Mouse (Mus musculus) CH12.LX (cell line): ENCODE results near the gene Vtcn1. TPM values are rescaled to one million over a fixed set of nuclear protein-coding genes. Genes with fewer than 3 reads are reported as not detected.

Source experiments
- DNase-seq: peaks from one replicate; pipeline ENCODE4 v3.0.0-alpha.2; 2013; ENCODE audit errors: extremely low read depth
- H3K27ac ChIP-seq: 2 replicates; pipeline ENCODE4 v1.5.1; 2012; ENCODE audit warnings: low read depth, mild to moderate bottlenecking, control low read depth, moderate library complexity; ENCODE audit not compliant: insufficient read depth
- H3K27me3 ChIP-seq: replicated peaks from 2 replicates; pipeline ENCODE3; 2012; ENCODE audit warnings: inconsistent platforms
- H3K36me3 ChIP-seq, 2 experiments: replicated peaks in 1 of 2; 2 replicates each; pipeline versions ENCODE3 to v1.6.1; 2012; ENCODE audit warnings: inconsistent platforms in 1 of 2, low read length in 1 of 2, mild to moderate bottlenecking in 1 of 2, mixed read lengths in 1 of 2, moderate library complexity in 1 of 2; ENCODE audit not compliant: control insufficient read depth in 1 of 2, insufficient read depth in 1 of 2
- H3K4me1 ChIP-seq, 2 experiments: 2 replicates each; pipeline ENCODE4 v1.6.1; 2012; ENCODE audit warnings: inconsistent platforms in 1 of 2, moderate library complexity in 1 of 2; ENCODE audit not compliant: insufficient read depth in 2 of 2, control insufficient read depth in 1 of 2
- H3K4me2 ChIP-seq: 2 replicates; pipeline ENCODE4 v1.6.1; 2012; ENCODE audit warnings: low read depth, mild to moderate bottlenecking, control low read depth; ENCODE audit not compliant: poor library complexity, insufficient read depth, severe bottlenecking
- H3K4me3 ChIP-seq, 3 experiments: fragments of 150-350 bp in 1 of 3; sonication (generic) in 1 of 3; replicated peaks in 1 of 3; 2 replicates each; pipeline versions ENCODE3 to v1.5.1; 2011 to 2012; ENCODE audit warnings: low read depth in 2 of 3, low read length in 2 of 3, mild to moderate bottlenecking in 2 of 3, moderate library complexity in 2 of 3, control low read depth in 1 of 3, improper control_type of control experiment in 1 of 3, inconsistent platforms in 1 of 3, mixed read lengths in 1 of 3; ENCODE audit not compliant: poor library complexity in 1 of 3
- H3K79me2 ChIP-seq: replicated peaks from 2 replicates; pipeline ENCODE4 v1.6.1; 2012; ENCODE audit warnings: mild to moderate bottlenecking, moderate library complexity; ENCODE audit not compliant: control insufficient read depth, poor library complexity, insufficient read depth, severe bottlenecking; ENCODE audit errors: extremely low read depth
- H3K9ac ChIP-seq: 2 replicates; pipeline ENCODE4 v1.6.1; 2012; ENCODE audit warnings: low read depth, mild to moderate bottlenecking, control low read depth, moderate library complexity; ENCODE audit not compliant: insufficient read depth
- H3K9me3 ChIP-seq: replicated peaks from 2 replicates; pipeline ENCODE3; 2012; ENCODE audit warnings: low read length, inconsistent platforms, mixed read lengths
- CHD2 ChIP-seq: IDR thresholded peaks from 2 replicates; pipeline ENCODE4 v1.6.1; 2011; ENCODE audit warnings: low read length, improper control_type of control experiment
- CTCF ChIP-seq, 2 experiments: IDR thresholded peaks in 1 of 2; conservative IDR thresholded peaks in 1 of 2; 2 replicates each; pipeline ENCODE4 v1.5.1; 2011 to 2012; ENCODE audit warnings: low read depth in 2 of 2, low read length in 2 of 2, improper control_type of control experiment in 1 of 2, inconsistent platforms in 1 of 2, mild to moderate bottlenecking in 1 of 2, moderate library complexity in 1 of 2
- ELF1 ChIP-seq: IDR thresholded peaks from 2 replicates; pipeline ENCODE4 v1.6.1; 2014; ENCODE audit warnings: low read depth, mild to moderate bottlenecking, inconsistent platforms, low read length, improper control_type of control experiment
- EP300 ChIP-seq: IDR thresholded peaks from 2 replicates; pipeline ENCODE4 v1.6.1; 2011; ENCODE audit warnings: low read length, improper control_type of control experiment
- ETS1 ChIP-seq: conservative IDR thresholded peaks from 2 replicates; pipeline ENCODE4 v1.6.1; 2012; ENCODE audit warnings: low read depth, mild to moderate bottlenecking, inconsistent platforms, low read length, improper control_type of control experiment, moderate library complexity
- HCFC1 ChIP-seq: IDR thresholded peaks from 2 replicates; pipeline ENCODE4 v1.6.1; 2012; ENCODE audit warnings: low read depth, mild to moderate bottlenecking, inconsistent platforms, low read length, improper control_type of control experiment
- JUN ChIP-seq: IDR thresholded peaks from 2 replicates; pipeline ENCODE4 v1.6.1; 2011; ENCODE audit warnings: low read depth, mild to moderate bottlenecking, low read length, improper control_type of control experiment, moderate library complexity; ENCODE audit not compliant: insufficient read depth
- JUND ChIP-seq: conservative IDR thresholded peaks from 2 replicates; pipeline ENCODE4 v1.6.1; 2011; ENCODE audit warnings: low read depth, low read length, improper control_type of control experiment
- KAT2A ChIP-seq: IDR thresholded peaks from 2 replicates; pipeline ENCODE4 v1.6.1; 2012; ENCODE audit warnings: low read length, improper control_type of control experiment, inconsistent platforms; ENCODE audit not compliant: insufficient replicate concordance
- MAFK ChIP-seq: IDR thresholded peaks from 2 replicates; pipeline ENCODE4 v1.6.1; 2011; ENCODE audit warnings: low read length, improper control_type of control experiment; ENCODE audit not compliant: insufficient replicate concordance
- MAZ ChIP-seq: IDR thresholded peaks from 2 replicates; pipeline ENCODE4 v1.6.1; 2012; ENCODE audit warnings: low read depth, mild to moderate bottlenecking, inconsistent platforms, low read length, improper control_type of control experiment, moderate library complexity
- MXI1 ChIP-seq: IDR thresholded peaks from 2 replicates; pipeline ENCODE4 v1.6.1; 2011; ENCODE audit warnings: mild to moderate bottlenecking, low read depth, low read length, improper control_type of control experiment
- MYC ChIP-seq: IDR thresholded peaks from 2 replicates; pipeline ENCODE4 v1.6.1; 2011; ENCODE audit warnings: low read depth, mild to moderate bottlenecking, improper control_type of control experiment, low read length
- NRF1 ChIP-seq: IDR thresholded peaks from 2 replicates; pipeline ENCODE4 v1.6.1; 2014; ENCODE audit warnings: low read depth, mild to moderate bottlenecking, inconsistent platforms, low read length, improper control_type of control experiment, moderate library complexity
- POLR2A ChIP-seq: IDR thresholded peaks from 2 replicates; pipeline ENCODE4 v1.6.1; 2011; ENCODE audit warnings: low read depth, mild to moderate bottlenecking, improper control_type of control experiment, low read length
- POLR2AphosphoS2 ChIP-seq: IDR thresholded peaks from 2 replicates; pipeline ENCODE4 v1.6.1; 2011; ENCODE audit warnings: low read depth, low read length, improper control_type of control experiment
- RAD21 ChIP-seq: IDR thresholded peaks from 2 replicates; pipeline ENCODE4 v1.6.1; 2011; ENCODE audit warnings: low read depth, mild to moderate bottlenecking, low read length, improper control_type of control experiment, moderate library complexity
- RCOR1 ChIP-seq: conservative IDR thresholded peaks from 2 replicates; pipeline ENCODE4 v1.6.1; 2012; ENCODE audit warnings: low read depth, mild to moderate bottlenecking, inconsistent platforms, low read length, improper control_type of control experiment
- SIN3A ChIP-seq: IDR thresholded peaks from 2 replicates; pipeline ENCODE4 v1.6.1; 2012; ENCODE audit warnings: low read length, improper control_type of control experiment, inconsistent platforms
- SMC3 ChIP-seq: IDR thresholded peaks from 2 replicates; pipeline ENCODE4 v1.6.1; 2011; ENCODE audit warnings: low read depth, low read length, improper control_type of control experiment
- TBP ChIP-seq: conservative IDR thresholded peaks from 2 replicates; pipeline ENCODE4 v1.6.1; 2011; ENCODE audit warnings: low read depth, low read length, improper control_type of control experiment
- USF1 ChIP-seq: IDR thresholded peaks from 2 replicates; pipeline ENCODE4 v1.6.1; 2014; ENCODE audit warnings: low read depth, mild to moderate bottlenecking, inconsistent platforms, low read length, improper control_type of control experiment
- USF2 ChIP-seq: conservative IDR thresholded peaks from 2 replicates; pipeline ENCODE4 v1.6.1; 2011; ENCODE audit warnings: low read depth, low read length, improper control_type of control experiment
- ZC3H11A ChIP-seq: IDR thresholded peaks from 2 replicates; pipeline ENCODE4 v1.6.1; 2012; ENCODE audit warnings: low read depth, mild to moderate bottlenecking, inconsistent platforms, low read length, improper control_type of control experiment
- ZMIZ1 ChIP-seq: IDR thresholded peaks from 2 replicates; pipeline ENCODE4 v1.6.1; 2012; ENCODE audit warnings: low read depth, mild to moderate bottlenecking, inconsistent platforms, low read length, improper control_type of control experiment
- ZNF384 ChIP-seq: IDR thresholded peaks from 2 replicates; pipeline ENCODE4 v1.6.1; 2012; ENCODE audit warnings: low read depth, low read length, improper control_type of control experiment, inconsistent platforms
- dilution Hi-C: fragments of 300-500 bp; cut with MboI; formaldehyde crosslinking; loops from 2 replicates; pipeline ENCODE4 v1.14.3; 2020; ENCODE audit warnings: low sequenced_read_pairs; ENCODE audit not compliant: extremely low pct_unique_long_range_greater_than_20kb, extremely low pct_ligation_motif_present
- in situ Hi-C: fragments of 300-500 bp; cut with MboI; formaldehyde crosslinking; loops from 3 replicates; pipeline ENCODE4 v1.14.3; 2019; ENCODE audit warnings: low sequenced_read_pairs, low pct_ligation_motif_present, low pct_unique_long_range_greater_than_20kb, mixed read lengths
- polyA plus RNA-seq: library from polyadenylated mRNA; unstranded; fragments of >175 nt; gene quantifications from 2 replicates; pipeline ENCODE4 v1.2.1, GENCODE M21; 2012; ENCODE audit warnings: low read depth; ENCODE audit not compliant: insufficient read length
- total RNA-seq, 2 experiments: library from RNA; depleted of rRNA; stranded (reverse); fragments of 300-350 nt in 1 of 2; fragments of >200 nt in 1 of 2; gene quantifications; 2 replicates each; pipeline ENCODE4 v1.2.3; 2012 to 2014

Gene Vtcn1
- total and polyA plus RNA-seq, 3 experiments = 0.04 to 0.14 TPM; not detected in 1

GRCm38 (mm10) chr3:100911026-100911425 is 85.8 kb downstream of the Vtcn1 start:
- H3K9me3 ChIP-seq = no peaks in the 10 kb centered on the region
- in situ Hi-C loops = loop anchor here (25.0 kb wide), 1 partner anchor 149 kb away; no protein-coding TSS in a partner anchor

GRCm38 (mm10) chr3:100911498-100912213 is 86.4 kb downstream of the Vtcn1 start:
- in situ Hi-C loops = loop anchor here (25.0 kb wide), 1 partner anchor 149 kb away; no protein-coding TSS in a partner anchor
- DNase-seq = no peak
- H3K79me2 ChIP-seq = no peaks in the 10 kb centered on the region
- H3K4me1 ChIP-seq = peaks cover 10 to 11% of the 10 kb centered on the region in 2 experiments; a peak in 3 of 4 replicates
- no peak overlapping the region for H3K4me2 ChIP-seq
- H3K27me3 ChIP-seq = no peaks in the 10 kb centered on the region
- no peak overlapping the region; the same call in 1 of the 2 replicates for H3K27ac ChIP-seq
- no peak overlapping the region for H3K9ac ChIP-seq
- TF ChIP-seq ZNF384 (no peak), ELF1 (no peak), POLR2A (no peak), ZMIZ1 (no peak), USF2 (no peak), ETS1 (no peak), ZC3H11A (no peak), JUND (no peak), SMC3 (no peak), RCOR1 (no peak), CHD2 (no peak), TBP (no peak), HCFC1 (no peak), KAT2A (no peak), EP300 (no peak), MAZ (no peak), MXI1 (no peak), CTCF (conservative IDR thresholded peaks at IDR 0.05 in 1 of 2, IDR thresholded peaks at IDR 0.05 in 1 of 2; ENCODE audit: low read depth in 2 of 2, low read length in 2 of 2) (no peak)
- H3K4me3 ChIP-seq = no peak overlapping the region
- dilution Hi-C loops = no loop called here
- no peaks in the 10 kb centered on the region for H3K9me3 ChIP-seq
- H3K36me3 ChIP-seq = no peaks in the 10 kb centered on the region

More at GRCm38 (mm10) chr3:100911026-100911425, 85.8 kb downstream of the Vtcn1 start:
- Histone ChIP-seq H3K4me2 (no peak overlapping the region), H3K4me1 (peaks cover 10 to 17% of the 10 kb centered on the region in 2 experiments), H3K27me3 (no peaks in the 10 kb centered on the region), H3K4me3 (no peak overlapping the region), H3K9ac (no peak overlapping the region), H3K36me3 (no peaks in the 10 kb centered on the region), H3K27ac (no peak overlapping the region), H3K79me2 (no peaks in the 10 kb centered on the region)
- dilution Hi-C loops = no loop called here
- TF ChIP-seq ETS1 = no peak
- no peak for TF ChIP-seq SIN3A
- TF ChIP-seq MAFK = no peak
- TF ChIP-seq ELF1 = no peak
- TF ChIP-seq POLR2AphosphoS2 = no peak
- TF ChIP-seq NRF1 = no peak
- TF ChIP-seq USF2 = no peak
- no peak for TF ChIP-seq CTCF (conservative IDR thresholded peaks at IDR 0.05 in 1 of 2, IDR thresholded peaks at IDR 0.05 in 1 of 2; ENCODE audit: low read depth in 2 of 2, low read length in 2 of 2)
- no peak for TF ChIP-seq TBP
- TF ChIP-seq RAD21 = no peak
- no peak for TF ChIP-seq SMC3
- no peak for TF ChIP-seq USF1
- no peak for TF ChIP-seq ZC3H11A
- no peak for TF ChIP-seq RCOR1
- TF ChIP-seq MYC = no peak
- TF ChIP-seq POLR2A = no peak
- TF ChIP-seq ZMIZ1 = no peak
- no peak for TF ChIP-seq EP300
- no peak for TF ChIP-seq JUN
- TF ChIP-seq MAZ = no peak
- DNase-seq = no peak
